In genomic region chr11:46313851-46314250, GRCm38 (mm10) we compare ENCODE assay signal across 14 mouse cellular contexts. TPM values are rescaled to one million over a fixed set of nuclear protein-coding genes. Genes with fewer than 3 reads are reported as not detected.
DNase-seq lines count a peak whose midpoint lies in the region; ATAC-seq and TF ChIP-seq lines count a peak whose summit lies in the region.
"Had no signal": no experiment of that assay in that cellular context is flagged by ENCODE, and none has a peak within 500 bp of the region (broad histone marks: within the 10 kb centered on the region; RNA-seq: fewer than 3 reads in every experiment).

No protein-coding gene starts in this region.

- H3K9ac ChIP-seq in liver, postnatal 0 days (replicated peaks): no peak overlapping the region
- H3K9ac ChIP-seq in liver, embryonic 11.5 days (ENCODE audit: low read depth, low read length): no peak overlapping the region
- H3K9ac ChIP-seq in MEL (ENCODE audit: control insufficient read depth, low read depth, low read length, poor library complexity, severe bottlenecking): no peak overlapping the region
- H3K9ac ChIP-seq: embryonic facial prominence, embryonic 15.5 days; kidney, embryonic 15.5 days; liver, embryonic 14.5 days had no signal

- ATAC-seq in liver, postnatal 0 days: no peak
- no peak for ATAC-seq in liver, embryonic 11.5 days (replicated peaks; ENCODE audit: low FRiP score)
- peak; percentile 34 for ATAC-seq in granulocyte monocyte progenitor cell, adult 5-6 weeks (replicated peaks; ENCODE audit: poor library complexity, severe bottlenecking)
- ATAC-seq in inflammation-experienced regulatory T-cells, adult 6 months: no peak
- ATAC-seq: forebrain, embryonic 16.5 days had no signal

- H3K4me3 ChIP-seq in liver, postnatal 0 days (ENCODE audit: low read depth, low read length): no peak overlapping the region
- H3K4me3 ChIP-seq in liver, embryonic 11.5 days (ENCODE audit: low read depth, low read length): no peak overlapping the region
- H3K4me3 ChIP-seq in MEL (ENCODE audit: control insufficient read depth in 1 of 2, insufficient read depth in 1 of 2, low read depth in 2 of 2, low read length in 2 of 2): no peak overlapping the region
- H3K4me3 ChIP-seq: embryonic facial prominence, embryonic 15.5 days; kidney, embryonic 15.5 days had no signal

- 0 out of 2 replicates have a peak overlapping the region, but pooled peaks have one; percentile 41 for H3K27ac ChIP-seq in liver, postnatal 0 days (ENCODE audit: low read depth)
- no peak overlapping the region for H3K27ac ChIP-seq in liver, embryonic 11.5 days (ENCODE audit: low read depth, low read length)
- no peak overlapping the region for H3K27ac ChIP-seq in MEL (ENCODE audit: control insufficient read depth, low read depth, low read length)
- H3K27ac ChIP-seq: embryonic facial prominence, embryonic 15.5 days; kidney, embryonic 15.5 days; liver, embryonic 14.5 days had no signal

- no peaks in the 10 kb centered on the region for H3K36me3 ChIP-seq in liver, postnatal 0 days (replicated peaks; ENCODE audit: insufficient read depth, low read length)
- no peaks in the 10 kb centered on the region for H3K36me3 ChIP-seq in liver, embryonic 11.5 days (ENCODE audit: control insufficient read depth, insufficient read depth, low read length)
- peaks cover 0 to 10% of the 10 kb centered on the region in 2 experiments; a peak in 2 of 4 replicates for H3K36me3 ChIP-seq in MEL (ENCODE audit: control insufficient read depth in 1 of 2, insufficient read depth in 2 of 2, low read length in 2 of 2)
- H3K36me3 ChIP-seq: embryonic facial prominence, embryonic 15.5 days; kidney, embryonic 15.5 days had no signal

- H3K4me2 ChIP-seq in liver, postnatal 0 days (ENCODE audit: low read depth, low read length): peak overlapping the region; percentile 48; the same call in 1 of the 2 replicates
- H3K4me2 ChIP-seq in liver, embryonic 11.5 days: no peak overlapping the region
- H3K4me2 ChIP-seq: embryonic facial prominence, embryonic 15.5 days; kidney, embryonic 15.5 days had no signal

- no peak for DNase-seq in liver, postnatal 0 days
- no peak for DNase-seq in liver, embryonic 11.5 days (ENCODE audit: low spot score)
- DNase-seq in MEL (ENCODE audit: low read depth, low spot score): peak; percentile 29
- peak; percentile 37 to 74 for DNase-seq in natural killer cell, adult 2 months (ENCODE audit: low spot score in 2 of 2)
- DNase-seq in gastrocnemius, postnatal 14 days: no peak
- DNase-seq in adrenal gland, postnatal 10 days: no peak
- DNase-seq: cerebellum, adult 11 months; heart, adult 18-20 months had no signal

- no peak for TF ChIP-seq EP300 in liver, postnatal 0 days (IDR thresholded peaks at IDR 0.05; ENCODE audit: low read depth)
- TF ChIP-seq EP300 in MEL (IDR thresholded peaks at IDR 0.05; ENCODE audit: low read depth in 1 of 2, low read length in 2 of 2): no peak

- TF ChIP-seq RAD21 in MEL (IDR thresholded peaks at IDR 0.05; ENCODE audit: low read depth, low read length): no peak

- TF ChIP-seq CTCF in liver, postnatal 0 days (IDR thresholded peaks at IDR 0.05; ENCODE audit: low read depth): no peak
- no peak for TF ChIP-seq CTCF in MEL (IDR thresholded peaks at IDR 0.05 in 2 of 3, conservative IDR thresholded peaks at IDR 0.05 in 1 of 3; ENCODE audit: control insufficient read depth in 1 of 3, insufficient read depth in 1 of 3, low read depth in 2 of 3, low read length in 3 of 3, poor library complexity in 1 of 3, severe bottlenecking in 1 of 3)

- no peak for TF ChIP-seq POLR2A in MEL (IDR thresholded peaks at IDR 0.05; ENCODE audit: control insufficient read depth in 1 of 2, insufficient read depth in 1 of 2, low read depth in 1 of 2, low read length in 2 of 2, poor library complexity in 1 of 2)

- H3K27me3 ChIP-seq in liver, postnatal 0 days (ENCODE audit: insufficient read depth, low read length): 0 out of 2 replicates have a peak, but pooled peaks cover 5% of the 10 kb centered on the region
- 0 out of 2 replicates have a peak, but pooled peaks cover 2% of the 10 kb centered on the region for H3K27me3 ChIP-seq in liver, embryonic 11.5 days (replicated peaks; ENCODE audit: control insufficient read depth, insufficient read depth, low read length)
- H3K27me3 ChIP-seq in MEL (ENCODE audit: control insufficient read depth in 1 of 2, insufficient read depth in 2 of 2, low read length in 2 of 2): peaks cover 0 to 2% of the 10 kb centered on the region in 2 experiments; a peak in 2 of 4 replicates

- H3K4me1 ChIP-seq in liver, postnatal 0 days (ENCODE audit: insufficient read depth): peaks cover 18% of the 10 kb centered on the region
- peaks cover 9% of the 10 kb centered on the region; the same call in 1 of the 2 replicates for H3K4me1 ChIP-seq in liver, embryonic 11.5 days (replicated peaks; ENCODE audit: control insufficient read depth, insufficient read depth, low read length)
- peaks cover 0 to 22% of the 10 kb centered on the region in 2 experiments; a peak in 3 of 4 replicates for H3K4me1 ChIP-seq in MEL (ENCODE audit: control insufficient read depth in 1 of 2, insufficient read depth in 2 of 2, low read length in 2 of 2)

- intact Hi-C loops in gastrocnemius, postnatal 14 days (cut with DNase I; ENCODE audit: low total_unique reads): no loop called here

- no peaks in the 10 kb centered on the region for H3K9me3 ChIP-seq in liver, postnatal 0 days (ENCODE audit: low read length)
- H3K9me3 ChIP-seq in liver, embryonic 11.5 days (ENCODE audit: control insufficient read depth, low read length): no peaks in the 10 kb centered on the region
- no peaks in the 10 kb centered on the region for H3K9me3 ChIP-seq in MEL (replicated peaks; ENCODE audit: insufficient read depth, low read length)
- H3K9me3 ChIP-seq: embryonic facial prominence, embryonic 15.5 days; kidney, embryonic 15.5 days had no signal

- peaks cover 2% of the 10 kb centered on the region; the same call in 1 of the 2 replicates for H3K79me2 ChIP-seq in MEL (ENCODE audit: control insufficient read depth, insufficient read depth, low read length, poor library complexity)

- 39% methylated on average over 6 of the region's 6 CpGs for WGBS in liver, postnatal 0 days (ENCODE audit: insufficient replicate concordance)
- 68% methylated on average over 6 of the region's 6 CpGs for whole genome bisulfite sequencing in liver, embryonic 11.5 days

TF ChIP-seq in MEL, 35 proteins besides CTCF, POLR2A, EP300 and RAD21:
- TF ChIP-seq TCF12 (IDR thresholded peaks at IDR 0.05; ENCODE audit: low read depth, low read length): no peak

RNA-seq across cellular contexts. Expression of gene Cyfip2, which starts 1.2 kb away (rescaled TPM):
- polyA plus RNA-seq in liver, postnatal 0 days (2015; fragmentation: Nextera tagmentation; extraction: Ambion mirVana): 4.8 and 6.1 TPM in 2 replicates
- 8.7 and 8.9 TPM in 2 replicates for polyA plus RNA-seq in liver, embryonic 11.5 days (2014; fragmentation: Nextera tagmentation; extraction: Ambion mirVana)
- 9.9 and 13.7 TPM in 2 replicates for total RNA-seq in MEL (2012; rRNA removed)
- polyA plus RNA-seq in MEL (2012; ENCODE audit: insufficient read depth in 1 of 2, insufficient read length in 2 of 2, low read depth in 1 of 2, low replicate concordance in 2 of 2, missing spikeins in 1 of 2): 10 to 100 TPM; 18.9 to 31.8 TPM
- total RNA-seq in granulocyte monocyte progenitor cell, adult 5-6 weeks (2014; fragmentation: Nextera tagmentation): 92.3 and 106 TPM in 2 replicates
- total RNA-seq in granulocyte monocyte progenitor cell, adult 5-6 weeks (2017): 43.2 and 55.8 TPM in 2 replicates
- under 1 TPM; 0.49 to 0.70 TPM for total RNA-seq in gastrocnemius, postnatal 14 days (2021)
- 10 to 100 TPM; 35.4 to 39.7 TPM for total RNA-seq in adrenal gland, postnatal 10 days (2021)
- polyA plus RNA-seq in inflammation-experienced regulatory T-cells, adult 6 months (2017; shearing (Covaris generic)): 10 to 100 TPM; 64.0 to 82.6 (median 70.0) TPM

Comparison
In these comparisons a context has a peak if more than half of its experiments do, and no peak if none do; other contexts are left out.
1. DNase-seq: peak in MEL (single experiment) and natural killer cell, adult 2 months (2 of 2); none in liver, postnatal 0 days (single experiment), liver, embryonic 11.5 days (single experiment), gastrocnemius, postnatal 14 days (single experiment) and adrenal gland, postnatal 10 days (single experiment).